Mouse (Mus musculus) hindlimb bud, embryonic 11.5 days (tissue): Measurements from ENCODE around the gene Cxcl13.
"Not testable (repeated sequence)": the region's sequence is repeated elsewhere in the genome, so short reads cannot be mapped to it uniquely, and the experiment has no call there.

ENCODE experiments used
- DNase-seq: peaks from one replicate; pipeline ENCODE4 v3.0.0-alpha.2; 2012; ENCODE audit warnings: low read depth, low spot score; ENCODE audit errors: extremely low spot score

The Cxcl13 gene

DNA sequence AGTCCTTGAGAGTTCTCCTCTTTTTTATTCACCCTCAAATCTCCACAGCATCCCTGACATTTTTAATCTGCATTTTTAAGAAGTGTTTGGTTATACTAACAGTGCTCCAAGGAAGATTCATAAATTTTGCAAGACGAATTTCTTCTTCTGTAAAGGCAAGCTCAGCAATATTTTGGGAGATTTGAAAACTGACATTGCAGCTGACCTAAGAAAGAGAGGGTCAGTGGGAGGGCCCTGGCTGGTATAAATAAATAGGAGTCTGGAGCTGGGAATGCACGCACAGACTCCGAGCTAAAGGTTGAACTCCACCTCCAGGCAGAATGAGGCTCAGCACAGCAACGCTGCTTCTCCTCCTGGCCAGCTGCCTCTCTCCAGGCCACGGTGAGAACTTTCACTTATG is at the start of gene Cxcl13:
Cxcl13 (plus strand) TSS at position 301 of the 400 bp plus-strand sequence.
- no peak for DNase-seq

DNA sequence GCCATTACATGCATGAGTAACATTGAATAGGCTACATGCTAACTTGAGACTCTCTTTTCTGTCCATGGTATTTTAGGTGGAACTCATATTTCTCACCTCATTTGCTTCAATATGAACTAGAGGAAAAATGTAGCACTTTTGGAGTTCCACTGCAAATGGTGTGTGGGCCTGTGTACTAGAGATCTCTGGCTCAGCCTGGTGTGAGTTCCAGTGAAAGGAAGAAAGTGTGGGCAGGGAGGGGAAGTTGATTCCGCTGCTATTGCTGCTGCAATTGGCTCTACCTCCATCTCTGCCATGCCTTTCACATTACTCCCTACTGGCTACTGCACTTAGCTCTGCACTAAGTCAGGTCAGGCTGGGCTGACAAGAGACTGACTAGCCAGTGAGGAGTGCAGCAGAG is 45.7 kb upstream of the Cxcl13 start:
- DNase-seq, result no peak

DNA sequence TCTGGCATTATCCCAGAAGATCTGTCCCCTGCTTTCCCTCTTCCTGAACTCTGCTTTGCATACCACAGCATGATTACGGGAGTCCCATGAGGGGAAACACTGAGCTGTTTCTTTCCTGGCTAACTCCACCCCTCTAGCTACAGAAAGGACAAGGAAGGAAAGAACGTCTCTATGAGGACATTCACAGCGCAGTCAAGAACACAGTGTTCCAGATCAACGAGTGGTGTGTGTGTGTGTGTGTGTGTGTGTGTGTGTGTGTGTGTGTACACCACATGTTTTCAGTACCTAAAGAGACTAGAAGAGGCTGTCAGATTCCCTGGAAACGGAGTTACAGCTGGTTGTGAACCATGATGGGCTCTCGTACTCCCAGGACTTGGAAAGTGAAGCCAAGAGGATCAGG is 38.3 kb upstream of the Cxcl13 start:
- DNase-seq, result no peak

DNA sequence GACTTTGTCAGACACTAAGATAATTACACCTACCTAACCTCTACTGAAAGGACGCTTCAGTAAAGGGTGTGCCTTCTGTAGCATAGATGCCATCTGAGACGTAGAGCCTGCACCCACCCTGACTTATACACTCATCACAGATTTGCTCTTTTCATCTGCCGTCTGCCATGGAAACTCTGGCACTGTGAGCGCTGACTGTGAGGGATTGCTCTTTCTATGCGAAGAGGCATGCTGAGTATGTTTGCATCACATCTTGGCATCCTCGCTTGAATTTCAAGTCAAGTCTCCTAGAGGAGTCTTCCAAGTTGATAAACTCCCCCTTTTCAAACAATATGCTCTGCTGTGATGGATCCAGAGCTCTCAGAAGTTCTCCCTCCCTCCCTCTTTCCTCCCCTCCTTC is 32.7 kb upstream of the Cxcl13 start:
- no peak for DNase-seq

GRCm38 (mm10) chr5:95925204-95925930 is 31.4 kb upstream of the Cxcl13 start:
- no peak for DNase-seq

- no peak for DNase-seq
Measured at GRCm38 (mm10) chr5:95925931-95926263, 30.9 kb upstream of the Cxcl13 start.

DNA sequence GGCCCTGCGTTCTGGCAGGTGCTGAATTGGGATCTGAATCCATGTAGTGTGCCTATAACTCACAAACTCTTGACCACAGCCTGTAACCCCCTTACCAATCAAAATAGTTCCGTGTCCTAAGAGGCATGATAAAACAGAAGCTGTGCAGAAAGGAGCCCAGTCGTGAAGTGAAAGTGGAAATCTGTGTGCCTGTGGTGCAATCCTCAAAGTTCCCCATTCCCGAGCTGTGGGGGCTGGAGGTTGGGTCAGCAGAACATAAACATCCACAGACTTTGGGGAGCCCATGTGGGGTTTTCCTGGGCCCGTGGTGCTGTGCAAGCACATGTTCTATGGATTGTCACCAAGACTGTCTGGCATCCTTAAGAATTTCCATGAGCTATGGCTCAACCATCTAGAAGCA is 21.7 kb upstream of the Cxcl13 start:
- DNase-seq, result no peak

DNA sequence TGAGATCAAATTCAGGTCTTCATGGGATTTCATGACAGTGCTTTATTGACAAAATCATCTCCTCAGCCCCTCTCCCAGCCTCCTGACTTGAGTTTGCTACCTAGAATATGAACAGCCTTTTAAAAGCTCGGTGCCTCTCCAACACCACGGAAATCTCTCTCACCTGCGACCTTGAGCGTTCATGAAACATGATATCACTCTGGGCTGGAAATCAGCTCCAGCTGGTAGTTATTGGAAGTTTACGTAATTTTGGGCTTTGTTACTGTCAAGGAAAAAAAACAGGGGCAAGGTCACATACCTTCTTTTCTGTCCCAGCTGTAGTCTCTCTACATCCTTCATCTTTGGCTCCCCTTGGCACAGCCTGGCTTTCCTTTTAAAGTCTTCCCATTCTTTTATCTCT is 20.7 kb upstream of the Cxcl13 start:
- DNase-seq, result no peak

DNA sequence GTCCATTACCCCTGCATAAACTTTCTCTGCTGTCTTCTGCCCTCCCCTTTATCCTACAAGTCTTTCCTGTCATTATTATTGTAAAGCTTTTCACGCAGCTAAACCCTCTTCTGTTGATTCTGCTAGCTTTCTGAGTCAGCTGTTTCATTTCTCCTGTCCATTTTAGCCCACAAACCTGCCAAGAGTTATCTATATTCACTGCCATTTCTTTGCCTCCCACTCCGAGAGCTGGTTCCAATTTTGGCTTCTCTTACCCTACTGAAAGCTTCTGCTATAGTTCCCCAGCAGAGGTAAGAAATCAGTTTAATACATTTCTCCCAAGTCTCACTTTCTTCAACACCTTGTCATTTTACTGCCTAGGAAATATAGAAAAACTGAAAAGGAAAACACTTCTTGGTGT is 19.6 kb upstream of the Cxcl13 start:
- DNase-seq, result no peak

- no peak for DNase-seq
Measured at GRCm38 (mm10) chr5:95938044-95938625, 18.6 kb upstream of the Cxcl13 start.

DNA sequence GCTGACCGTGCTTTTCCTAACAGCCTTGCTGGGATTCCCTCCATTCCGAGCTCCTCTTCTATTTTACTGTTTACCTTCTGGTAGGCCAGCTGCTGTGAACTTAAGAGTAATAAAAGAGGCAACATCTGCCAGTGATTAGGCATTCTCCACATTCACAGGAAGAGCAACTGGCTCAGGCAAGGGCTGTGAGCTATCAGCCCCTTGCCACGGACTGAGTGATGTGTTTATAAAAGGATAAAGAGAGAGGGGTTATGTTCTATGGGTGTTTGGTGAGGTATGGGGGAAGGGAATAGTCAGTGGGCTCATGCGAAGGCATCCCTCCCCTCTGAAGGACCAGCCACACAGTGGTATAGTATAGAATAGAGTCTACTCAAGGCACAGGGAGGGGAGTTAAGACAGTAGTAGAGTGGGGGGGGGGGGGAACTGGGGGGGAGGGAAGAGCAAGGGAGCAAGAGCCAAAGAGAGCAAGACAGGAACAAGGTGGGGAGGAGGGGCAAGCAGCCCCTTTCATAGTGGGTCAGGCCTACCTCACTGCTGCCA is 16.0 kb upstream of the Cxcl13 start:
- DNase-seq, result no peak

GRCm38 (mm10) chr5:95941562-95941961 is 15.2 kb upstream of the Cxcl13 start:
- DNase-seq, result no peak

DNA sequence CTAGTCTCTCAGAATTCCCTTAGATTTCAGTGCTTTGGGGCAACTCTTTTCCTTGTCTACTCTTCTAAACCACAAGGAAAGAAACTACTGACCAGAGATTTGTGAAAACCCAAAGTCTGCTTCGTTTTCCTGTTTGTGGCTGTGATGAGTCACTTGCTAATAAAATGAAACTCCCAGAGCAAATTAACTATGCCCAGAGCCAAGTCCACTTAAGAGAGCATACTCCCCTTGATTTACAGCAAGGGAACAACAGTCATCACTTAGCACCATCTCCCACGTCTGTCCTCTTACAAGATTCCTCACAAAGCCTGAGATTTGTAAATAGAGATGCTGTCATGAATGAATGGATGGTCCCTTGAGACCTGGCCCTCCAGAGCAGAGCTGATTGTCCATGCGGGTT is 11.6 kb upstream of the Cxcl13 start:
- DNase-seq, result no peak

- DNase-seq, result no peak
Measured at GRCm38 (mm10) chr5:95946344-95946743, 10.4 kb upstream of the Cxcl13 start.

DNA sequence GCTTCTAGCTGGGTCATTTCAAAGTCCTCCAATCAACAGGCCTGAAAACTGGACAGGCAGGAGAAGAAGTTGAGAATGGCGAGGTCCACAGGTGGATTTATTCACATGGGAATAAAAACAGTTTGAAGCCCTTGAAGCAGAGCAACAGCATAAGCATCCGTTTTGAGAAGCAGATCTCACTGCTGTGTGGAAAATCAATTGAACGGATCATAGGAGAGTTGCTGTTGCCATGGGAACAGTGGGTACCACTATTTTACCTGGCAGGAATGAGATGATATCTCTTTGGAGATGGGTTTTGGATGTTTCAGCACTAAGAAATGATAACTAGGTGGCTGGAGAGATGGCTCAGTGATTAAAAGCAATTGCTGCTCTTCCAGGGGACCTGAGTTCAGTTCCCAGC is 8.1 kb upstream of the Cxcl13 start:
- no peak for DNase-seq

GRCm38 (mm10) chr5:95949946-95950701 is 6.6 kb upstream of the Cxcl13 start:
- DNase-seq, result peak; percentile 62

DNA sequence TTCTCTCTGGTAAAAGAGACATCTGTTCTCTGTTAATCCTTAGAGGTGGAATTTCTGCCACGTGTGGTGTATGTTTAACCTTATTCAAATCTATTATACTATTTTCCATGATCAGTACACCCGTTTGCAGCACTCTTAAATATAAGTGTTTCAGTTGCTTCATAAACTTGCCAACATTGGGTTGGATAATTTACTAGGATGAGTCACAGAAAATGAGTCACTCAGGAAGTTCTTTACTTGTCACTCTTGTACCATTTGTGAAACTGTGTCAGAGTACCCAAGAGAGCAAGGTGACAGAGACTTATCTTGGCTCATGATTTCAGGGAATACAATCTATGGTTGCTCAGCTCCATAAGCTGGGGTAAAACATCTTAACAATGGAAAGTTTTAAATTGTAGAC is 8.2 kb downstream of the Cxcl13 start:
- DNase-seq, result no peak

GRCm38 (mm10) chr5:95966621-95967020 is 9.9 kb downstream of the Cxcl13 start:
- DNase-seq, result no peak

DNA sequence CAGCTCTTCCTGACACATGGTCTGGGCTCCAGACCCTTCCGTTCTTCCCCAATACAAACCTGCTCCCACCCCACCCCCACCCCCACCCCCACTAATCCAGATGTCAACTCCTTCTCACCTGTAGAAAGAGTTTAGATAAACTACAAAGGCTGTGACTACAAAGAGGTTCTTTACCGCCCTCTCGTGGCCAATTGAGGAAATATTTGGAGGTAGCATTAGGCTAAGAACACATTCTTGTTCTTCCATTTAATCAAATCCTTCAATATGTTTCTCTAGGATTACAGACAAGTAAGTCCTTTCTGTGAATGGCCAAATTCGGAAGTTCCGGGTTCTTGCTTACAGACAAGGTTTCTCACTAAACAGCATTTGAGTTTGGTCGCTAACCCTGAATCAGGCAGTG is 14.1 kb downstream of the Cxcl13 start:
- DNase-seq, result no peak

- DNase-seq, result no peak
Measured at GRCm38 (mm10) chr5:95972208-95972607, 15.5 kb downstream of the Cxcl13 start.

DNA sequence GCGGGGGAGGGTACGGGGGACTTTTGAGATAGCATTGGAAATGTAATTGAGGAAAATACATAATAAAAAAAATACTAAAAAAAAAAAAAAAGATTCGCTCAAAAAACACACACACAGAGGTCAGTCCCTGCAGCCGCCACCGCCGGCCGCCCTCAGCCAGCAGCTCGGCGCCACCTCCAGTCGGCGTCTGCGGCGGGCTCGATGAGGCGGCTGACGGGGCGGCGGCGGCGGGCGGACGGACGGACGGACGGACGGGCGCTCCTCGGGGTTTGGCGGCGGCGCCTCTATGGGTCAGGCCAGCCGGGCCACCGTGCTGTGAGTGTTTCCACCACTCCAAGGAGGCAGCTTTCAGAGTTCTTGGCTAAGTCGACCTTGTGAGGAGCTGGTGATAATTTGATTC is 17.1 kb downstream of the Cxcl13 start:
- DNase-seq, result not testable (repeated sequence)

DNA sequence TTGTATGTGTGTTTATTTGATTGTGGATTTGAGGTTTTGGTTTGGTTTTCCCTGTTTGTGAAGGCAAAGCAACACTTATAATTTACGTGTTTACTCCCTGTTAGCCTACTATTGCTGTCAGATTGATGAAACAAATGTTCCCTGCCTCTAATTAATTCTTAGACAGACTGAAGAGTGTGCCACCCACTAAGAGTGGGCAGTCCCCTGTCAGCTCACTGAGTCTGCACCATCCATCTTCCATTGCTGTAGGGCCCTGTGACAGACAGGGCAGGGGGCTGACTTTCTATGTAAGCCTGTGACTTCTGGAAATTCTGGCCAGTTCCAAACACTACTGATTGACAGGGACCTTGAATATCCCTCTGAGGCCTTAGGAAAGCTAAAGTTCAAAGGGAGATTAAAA is 19.5 kb downstream of the Cxcl13 start:
- no peak for DNase-seq
